Mouse (Mus musculus) spleen, postnatal 14 days (tissue): ENCODE data around the gene Serpina7.

Source experiments
- DNase-seq, 2 experiments: peaks; one replicate each; pipeline ENCODE4 v3.0.0; 2021 to 2022; ENCODE audit warnings: low spot score in 2 of 2

Serpina7 gene

GRCm38 (mm10) chrX:139085077-139085476 is at the start of gene Serpina7:
TSS of gene Serpina7 (minus strand) at chrX:139085236.
- DNase-seq, result no peak

GRCm38 (mm10) chrX:139134031-139134430 is 49.0 kb upstream of the Serpina7 start:
- no peak for DNase-seq

- DNase-seq, result no peak
Measured at GRCm38 (mm10) chrX:139097197-139097596, 12.2 kb upstream of the Serpina7 start.

- DNase-seq, result no peak
Measured at GRCm38 (mm10) chrX:139085943-139086342, 907 bp upstream of the Serpina7 start, which contains the start of gene 4930513O06Rik. TSS of gene 4930513O06Rik (plus strand) at chrX:139086243.

GRCm38 (mm10) chrX:139078493-139078892 is 6.5 kb downstream of the Serpina7 start:
- no peak for DNase-seq

GRCm38 (mm10) chrX:139064078-139064477 is 21.0 kb downstream of the Serpina7 start:
- no peak for DNase-seq

GRCm38 (mm10) chrX:139053149-139053548 is 31.9 kb downstream of the Serpina7 start:
- no peak for DNase-seq

GRCm38 (mm10) chrX:139051976-139052375 is 33.1 kb downstream of the Serpina7 start:
- DNase-seq, result no peak

- DNase-seq, result no peak
Measured at GRCm38 (mm10) chrX:139041148-139041547, 43.9 kb downstream of the Serpina7 start.

- no peak for DNase-seq
Measured at GRCm38 (mm10) chrX:139039314-139039713, 45.7 kb downstream of the Serpina7 start.

- no peak for DNase-seq
Measured at GRCm38 (mm10) chrX:139037666-139038065, 47.4 kb downstream of the Serpina7 start.
